Mouse (Mus musculus): ENCODE measurements around the gene A030003K21Rik. TPM values are rescaled to one million over a fixed set of nuclear protein-coding genes. Genes with fewer than 3 reads are reported as not detected.
"Not testable (repeated sequence)": the region's sequence is repeated elsewhere in the genome, so short reads cannot be mapped to it uniquely, and the experiment has no call there.

The A030003K21Rik gene
- polyA plus RNA-seq, 1 experiment from 2014 or later, result not detected

DNA sequence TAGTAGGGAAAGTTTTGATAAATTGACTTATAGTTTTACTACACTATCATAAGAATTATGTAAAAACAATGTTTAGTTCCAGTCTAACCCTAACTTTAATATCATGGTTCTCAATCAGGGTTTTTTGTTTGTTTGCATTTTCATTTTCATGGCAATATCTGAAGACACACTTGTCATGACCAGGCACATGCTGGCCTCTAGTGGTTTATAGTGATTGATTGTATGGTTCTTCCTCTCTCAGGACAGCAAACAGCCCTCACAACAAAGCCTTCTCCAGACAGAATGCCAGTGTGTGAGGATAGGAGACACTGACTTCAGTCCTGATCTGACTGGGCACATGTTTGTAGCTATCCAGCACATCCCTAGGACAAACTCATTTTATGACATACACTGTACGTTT is 30.1 kb upstream of the A030003K21Rik start:
- Histone ChIP-seq H3K27me3 (replicated peaks; ENCODE audit: control insufficient read depth, insufficient read depth, low read length) (no peaks in the 10 kb centered on the region), H3K27ac (ENCODE audit: low read length) (no peak overlapping the region), H3K4me2 (ENCODE audit: low read length) (no peak overlapping the region), H3K36me3 (ENCODE audit: control insufficient read depth, insufficient read depth) (no peaks in the 10 kb centered on the region), H3K9ac (replicated peaks; ENCODE audit: low read depth, low read length) (no peak overlapping the region), H3K4me1 (replicated peaks; ENCODE audit: control insufficient read depth, insufficient read depth, low read length) (no peaks in the 10 kb centered on the region), H3K9me3 (ENCODE audit: control insufficient read depth, low read length) (no peaks in the 10 kb centered on the region), H3K4me3 (replicated peaks; ENCODE audit: low read length) (no peak overlapping the region)
- ATAC-seq, result no peak
- WGBS, result 75% methylated on average over 1 of the region's 1 CpGs

GRCm38 (mm10) chr1:82972046-82972445 is 28.9 kb upstream of the A030003K21Rik start:
- ATAC-seq, result no peak
- H3K9ac ChIP-seq (replicated peaks; ENCODE audit: low read depth, low read length), result no peak overlapping the region
- no peaks in the 10 kb centered on the region for H3K36me3 ChIP-seq (ENCODE audit: control insufficient read depth, insufficient read depth)
- no peaks in the 10 kb centered on the region for H3K27me3 ChIP-seq (replicated peaks; ENCODE audit: control insufficient read depth, insufficient read depth, low read length)
- 74% methylated on average over 4 of the region's 4 CpGs for WGBS
- H3K9me3 ChIP-seq (ENCODE audit: control insufficient read depth, low read length), result no peaks in the 10 kb centered on the region
- no peak overlapping the region for H3K4me3 ChIP-seq (replicated peaks; ENCODE audit: low read length)
- no peaks in the 10 kb centered on the region for H3K4me1 ChIP-seq (replicated peaks; ENCODE audit: control insufficient read depth, insufficient read depth, low read length)
- no peak overlapping the region for H3K27ac ChIP-seq (ENCODE audit: low read length)
- no peak overlapping the region for H3K4me2 ChIP-seq (ENCODE audit: low read length)

DNA sequence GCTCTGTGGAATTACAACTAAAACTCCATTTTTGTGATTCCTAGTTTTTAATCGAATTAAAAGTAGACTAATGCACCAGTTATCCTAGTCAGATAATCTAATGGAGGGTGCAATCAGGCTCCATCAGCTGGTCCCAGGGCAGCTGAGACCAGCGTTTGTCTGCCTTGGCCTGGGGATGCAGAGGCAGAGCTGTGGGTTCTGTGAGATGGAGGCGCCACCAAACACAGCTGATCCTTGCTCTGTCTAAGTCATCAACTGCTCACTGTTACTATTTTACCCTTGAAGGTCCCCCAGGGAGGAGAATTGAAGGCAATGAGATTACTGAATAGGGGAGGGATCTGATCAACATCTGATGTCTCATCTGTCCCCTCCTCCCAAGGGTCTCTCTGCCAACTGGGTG is 23.2 kb upstream of the A030003K21Rik start:
- Histone ChIP-seq H3K27ac (ENCODE audit: low read length) (no peak overlapping the region), H3K4me2 (ENCODE audit: low read length) (no peak overlapping the region), H3K4me3 (replicated peaks; ENCODE audit: low read length) (no peak overlapping the region), H3K9ac (replicated peaks; ENCODE audit: low read depth, low read length) (no peak overlapping the region), H3K27me3 (replicated peaks; ENCODE audit: control insufficient read depth, insufficient read depth, low read length) (no peaks in the 10 kb centered on the region), H3K4me1 (replicated peaks; ENCODE audit: control insufficient read depth, insufficient read depth, low read length) (no peaks in the 10 kb centered on the region), H3K9me3 (ENCODE audit: control insufficient read depth, low read length) (no peaks in the 10 kb centered on the region), H3K36me3 (ENCODE audit: control insufficient read depth, insufficient read depth) (no peaks in the 10 kb centered on the region)
- ATAC-seq, result no peak
- WGBS, result 81% methylated on average over 3 of the region's 3 CpGs

DNA sequence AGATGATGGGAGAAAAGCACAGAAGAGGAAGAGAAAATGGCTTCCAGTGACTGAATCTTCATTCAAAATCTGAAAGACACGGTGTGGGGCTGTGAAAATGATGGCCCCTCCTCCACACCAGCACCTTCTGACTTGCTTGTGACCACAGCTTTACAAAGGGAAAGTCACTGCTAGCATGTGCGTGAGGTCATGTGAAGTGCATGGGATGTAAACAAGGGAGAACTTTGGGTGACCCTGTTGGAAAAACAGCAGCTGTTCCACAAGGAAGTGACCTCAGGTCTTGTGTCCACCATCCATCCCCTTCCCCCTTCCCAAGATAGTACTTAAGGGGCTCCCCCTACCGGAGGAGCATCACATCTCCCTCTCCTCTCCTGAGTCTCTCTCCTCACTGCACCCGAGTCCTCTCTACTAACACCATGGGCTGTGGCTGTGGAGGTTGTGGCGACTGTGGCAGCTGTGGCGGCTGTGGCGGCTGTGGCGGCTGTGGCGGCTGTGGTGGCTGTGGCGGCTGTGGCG is 16.7 kb upstream of the A030003K21Rik start, which contains the start of gene Gm47955:
Gm47955 (plus strand) TSS at position 417 of the 516 bp plus-strand sequence.
- 95% methylated on average over 11 of the region's 11 CpGs for WGBS
- no peak for ATAC-seq
- Histone ChIP-seq H3K27me3 (replicated peaks; ENCODE audit: control insufficient read depth, insufficient read depth, low read length) (no peaks in the 10 kb centered on the region), H3K9me3 (ENCODE audit: control insufficient read depth, low read length) (no peaks in the 10 kb centered on the region), H3K9ac (replicated peaks; ENCODE audit: low read depth, low read length) (no peak within 1 kb of the TSS), H3K4me3 (replicated peaks; ENCODE audit: low read length) (no peak within 1 kb of the TSS), H3K27ac (ENCODE audit: low read length) (no peak within 1 kb of the TSS), H3K4me1 (replicated peaks; ENCODE audit: control insufficient read depth, insufficient read depth, low read length) (no peaks in the 10 kb centered on the region), H3K4me2 (ENCODE audit: low read length) (no peak within 1 kb of the TSS), H3K36me3 (ENCODE audit: control insufficient read depth, insufficient read depth) (no peaks in the 10 kb centered on the region)

DNA sequence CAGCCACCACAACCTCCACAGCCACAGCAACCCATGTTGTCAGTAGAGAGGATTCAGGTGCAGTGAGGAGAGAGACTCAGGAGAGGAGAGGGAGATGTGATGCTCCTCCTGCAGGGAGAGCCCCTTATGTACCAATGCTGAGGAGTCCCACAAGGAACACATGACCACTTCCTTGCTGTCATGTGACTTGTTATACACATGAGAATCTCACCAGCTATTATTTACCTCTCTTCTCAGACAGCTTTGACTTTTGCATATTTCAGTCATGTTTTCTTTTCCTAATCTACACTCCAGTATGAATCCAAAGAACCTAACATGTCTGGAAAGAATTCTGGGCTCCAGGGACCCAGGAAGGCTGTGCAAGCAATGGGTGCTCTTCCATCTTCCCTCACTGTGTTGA is 12.7 kb upstream of the A030003K21Rik start, which contains the start of gene Gm7544:
Gm7544 (minus strand) TSS at position 101 of the 400 bp plus-strand sequence.
- H3K4me2 ChIP-seq (ENCODE audit: low read length); ATAC-seq; H3K9me3 ChIP-seq (ENCODE audit: control insufficient read depth, low read length); H3K27ac ChIP-seq (ENCODE audit: low read length); H3K4me1 ChIP-seq (replicated peaks; ENCODE audit: control insufficient read depth, insufficient read depth, low read length); H3K9ac ChIP-seq (replicated peaks; ENCODE audit: low read depth, low read length); H3K36me3 ChIP-seq (ENCODE audit: control insufficient read depth, insufficient read depth); H3K27me3 ChIP-seq (replicated peaks; ENCODE audit: control insufficient read depth, insufficient read depth, low read length); H3K4me3 ChIP-seq (replicated peaks; ENCODE audit: low read length): not testable (repeated sequence)

- no peaks in the 10 kb centered on the region for H3K36me3 ChIP-seq (ENCODE audit: control insufficient read depth, insufficient read depth)
- no peak overlapping the region for H3K27ac ChIP-seq (ENCODE audit: low read length)
- WGBS, result 86% methylated on average over 2 of the region's 2 CpGs
Observed at GRCm38 (mm10) chr1:82948601-82949000, 5.4 kb upstream of the A030003K21Rik start.

DNA sequence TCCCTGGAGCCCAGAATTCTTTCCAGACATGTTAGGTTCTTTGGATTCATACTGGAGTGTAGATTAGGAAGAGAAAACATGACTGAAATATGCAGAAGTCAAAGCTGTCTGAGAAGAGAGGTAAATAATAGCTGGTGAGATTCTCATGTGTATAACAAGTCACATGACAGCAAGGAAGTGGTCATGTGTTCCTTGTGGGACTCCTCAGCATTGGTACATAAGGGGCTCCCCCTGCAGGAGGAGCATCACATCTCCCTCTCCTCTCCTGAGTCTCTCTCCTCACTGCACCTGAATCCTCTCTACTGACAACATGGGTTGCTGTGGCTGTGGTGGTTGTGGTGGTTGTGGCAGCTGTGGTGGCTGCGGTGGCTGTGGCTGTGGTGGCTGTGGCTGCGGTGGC is 2.8 kb upstream of the A030003K21Rik start:
- not testable (repeated sequence) for H3K4me3 ChIP-seq (replicated peaks; ENCODE audit: low read length); H3K9ac ChIP-seq (replicated peaks; ENCODE audit: low read depth, low read length); H3K27ac ChIP-seq (ENCODE audit: low read length); H3K9me3 ChIP-seq (ENCODE audit: control insufficient read depth, low read length); H3K27me3 ChIP-seq (replicated peaks; ENCODE audit: control insufficient read depth, insufficient read depth, low read length); H3K4me1 ChIP-seq (replicated peaks; ENCODE audit: control insufficient read depth, insufficient read depth, low read length); H3K36me3 ChIP-seq (ENCODE audit: control insufficient read depth, insufficient read depth); H3K4me2 ChIP-seq (ENCODE audit: low read length); ATAC-seq
- WGBS, result 94% methylated on average over 2 of the region's 2 CpGs

More at GRCm38 (mm10) chr1:82948601-82949000, 5.4 kb upstream of the A030003K21Rik start:
- Histone ChIP-seq H3K4me3 (replicated peaks; ENCODE audit: low read length) (no peak overlapping the region), H3K9me3 (ENCODE audit: control insufficient read depth, low read length) (no peaks in the 10 kb centered on the region), H3K9ac (replicated peaks; ENCODE audit: low read depth, low read length) (no peak overlapping the region), H3K27me3 (replicated peaks; ENCODE audit: control insufficient read depth, insufficient read depth, low read length) (no peaks in the 10 kb centered on the region), H3K4me2 (ENCODE audit: low read length) (no peak overlapping the region), H3K4me1 (replicated peaks; ENCODE audit: control insufficient read depth, insufficient read depth, low read length) (no peaks in the 10 kb centered on the region)
- ATAC-seq, result no peak

- H3K4me3 ChIP-seq (replicated peaks; ENCODE audit: low read length); H3K9ac ChIP-seq (replicated peaks; ENCODE audit: low read depth, low read length); H3K27me3 ChIP-seq (replicated peaks; ENCODE audit: control insufficient read depth, insufficient read depth, low read length); H3K36me3 ChIP-seq (ENCODE audit: control insufficient read depth, insufficient read depth); H3K4me2 ChIP-seq (ENCODE audit: low read length); H3K4me1 ChIP-seq (replicated peaks; ENCODE audit: control insufficient read depth, insufficient read depth, low read length); H3K9me3 ChIP-seq (ENCODE audit: control insufficient read depth, low read length); ATAC-seq; H3K27ac ChIP-seq (ENCODE audit: low read length): not testable (repeated sequence)
- 93% methylated on average over 1 of the region's 2 CpGs for WGBS
Observed at GRCm38 (mm10) chr1:82942505-82942904, 683 bp downstream of the A030003K21Rik start.

- 96% methylated on average over 5 of the region's 5 CpGs for WGBS
- Histone ChIP-seq H3K4me2 (ENCODE audit: low read length) (no peak overlapping the region), H3K9me3 (ENCODE audit: control insufficient read depth, low read length) (no peaks in the 10 kb centered on the region), H3K27me3 (replicated peaks; ENCODE audit: control insufficient read depth, insufficient read depth, low read length) (no peaks in the 10 kb centered on the region), H3K36me3 (ENCODE audit: control insufficient read depth, insufficient read depth) (no peaks in the 10 kb centered on the region), H3K4me3 (replicated peaks; ENCODE audit: low read length) (no peak overlapping the region), H3K4me1 (replicated peaks; ENCODE audit: control insufficient read depth, insufficient read depth, low read length) (no peaks in the 10 kb centered on the region), H3K27ac (ENCODE audit: low read length) (no peak overlapping the region), H3K9ac (replicated peaks; ENCODE audit: low read depth, low read length) (no peak overlapping the region)
- no peak for ATAC-seq
Observed at GRCm38 (mm10) chr1:82938666-82939065, 4.5 kb downstream of the A030003K21Rik start.

DNA sequence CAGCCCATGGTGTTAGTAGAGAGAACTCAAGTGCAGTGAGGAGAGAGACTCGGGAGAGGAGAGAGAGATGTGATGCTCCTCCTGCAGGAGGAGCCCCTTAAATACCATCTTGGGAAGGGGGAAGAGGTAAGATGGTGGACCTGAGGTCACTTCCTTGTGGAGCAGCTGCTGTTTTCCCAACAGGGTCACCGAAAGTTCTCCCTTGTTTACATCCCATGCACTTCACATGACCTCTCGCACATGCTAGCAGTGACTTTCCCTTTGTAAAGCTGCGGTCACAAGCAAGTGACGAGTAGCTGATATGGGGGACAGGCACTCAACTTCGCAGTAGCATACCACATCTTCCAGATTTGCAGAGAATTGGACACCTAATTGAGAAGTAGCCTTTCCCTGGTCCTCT is 11.9 kb downstream of the A030003K21Rik start, which contains the start of gene Gm6217:
Gm6217 (minus strand) TSS at position 74 of the 400 bp plus-strand sequence.
- no CpG with 5 or more reads among the region's 6 CpGs for WGBS

More for the DNA sequence above, 11.9 kb downstream of the A030003K21Rik start, which contains the start of gene Gm6217:
- not testable (repeated sequence) for H3K9me3 ChIP-seq (ENCODE audit: control insufficient read depth, low read length); H3K27me3 ChIP-seq (replicated peaks; ENCODE audit: control insufficient read depth, insufficient read depth, low read length); H3K27ac ChIP-seq (ENCODE audit: low read length); H3K9ac ChIP-seq (replicated peaks; ENCODE audit: low read depth, low read length); H3K36me3 ChIP-seq (ENCODE audit: control insufficient read depth, insufficient read depth); H3K4me2 ChIP-seq (ENCODE audit: low read length); ATAC-seq; H3K4me3 ChIP-seq (replicated peaks; ENCODE audit: low read length); H3K4me1 ChIP-seq (replicated peaks; ENCODE audit: control insufficient read depth, insufficient read depth, low read length)

All from forebrain, embryonic 16.5 days (tissue).